Mouse (Mus musculus) liver, embryonic 14.5 days (tissue): ENCODE measurements at regions not wholly inside any gene's neighbourhood (a gene's known extent, or its start where the extent isn't known, plus 50 kb on each side); places are given as distances from the start of the nearest gene placed in this dataset.
"Not testable (repeated sequence)": the region's sequence is repeated elsewhere in the genome, so short reads cannot be mapped to it uniquely, and the experiment has no call there.

ENCODE experiments used
- CTCF ChIP-seq: IDR thresholded peaks from 2 replicates; pipeline ENCODE4 v1.5.1; 2016; ENCODE audit warnings: antibody characterized with exemption, low read depth, control low read depth
- EP300 ChIP-seq: IDR thresholded peaks from 2 replicates; pipeline ENCODE4 v1.6.1; 2016; ENCODE audit warnings: antibody characterized with exemption, low read depth

DNA sequence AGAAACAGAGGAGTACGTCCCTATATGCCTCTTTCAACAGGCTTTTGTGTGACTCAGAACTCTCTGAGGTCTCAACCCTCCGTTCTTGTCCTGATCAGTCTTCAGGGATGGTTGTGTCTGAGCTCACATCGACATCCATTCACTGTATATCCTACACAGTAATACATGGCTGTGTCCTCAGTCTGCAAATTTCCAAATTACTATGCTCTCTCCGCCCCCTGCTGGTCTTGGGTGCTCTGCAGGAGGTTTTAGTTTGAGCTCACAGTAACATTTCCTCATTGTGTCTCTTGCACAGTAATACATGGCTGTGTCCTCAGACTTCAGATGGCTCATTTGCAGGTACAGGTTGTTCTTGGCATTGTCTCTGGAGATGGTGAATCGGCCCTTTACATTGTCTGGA lies 53.5 kb downstream of the Adam6a start:
- TF ChIP-seq CTCF, EP300: not testable (repeated sequence)
